Mouse (Mus musculus): ENCODE results near the gene Ckm. TPM values are rescaled to one million over a fixed set of nuclear protein-coding genes. Genes with fewer than 3 reads are reported as not detected.

Gene Ckm
- polyA plus RNA-seq, 1 experiment, result not detected

DNA sequence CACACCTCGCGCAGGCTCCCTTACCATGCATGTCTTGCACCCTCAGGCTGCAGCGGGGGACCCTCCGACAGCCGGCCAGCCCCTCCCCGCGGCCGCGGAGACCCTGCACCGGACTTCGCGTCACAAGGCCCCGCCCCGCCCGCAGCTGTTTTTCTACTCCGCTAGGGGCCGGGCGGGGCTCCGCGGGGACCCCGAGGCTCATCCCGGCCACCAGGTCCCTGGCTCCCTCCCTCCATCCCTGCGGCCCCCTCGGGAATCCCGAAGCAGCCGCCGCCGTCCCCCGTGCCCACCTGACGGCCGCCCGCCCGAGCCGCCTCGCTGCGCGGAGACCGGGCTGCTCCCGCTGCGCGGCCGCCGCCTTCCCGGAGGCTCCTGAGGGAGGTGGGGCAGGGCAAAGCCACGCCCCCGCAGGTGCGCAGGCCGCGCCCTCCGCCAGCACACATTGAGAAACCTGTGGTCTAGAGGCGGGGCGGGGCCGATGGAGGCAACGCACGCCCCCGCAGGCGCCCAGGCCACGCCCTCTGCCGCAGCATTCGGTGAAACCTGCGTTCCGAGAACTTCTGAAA is 762 bp upstream of the Ckm start, which contains the start of gene Klc3:
TSS of gene Klc3 (minus strand) at position 374 of the 566 bp plus-strand sequence.
- no peak for TF ChIP-seq CTCF (IDR thresholded peaks at IDR 0.05; ENCODE audit: insufficient read depth, low read depth, low read length)
- TF ChIP-seq POLR2A (IDR thresholded peaks at IDR 0.05; ENCODE audit: insufficient read depth, low read depth, low read length), result no peak
- Histone ChIP-seq H3K4me1 (ENCODE audit: control insufficient read depth, insufficient read depth, low read length) (peaks cover 12% of the 10 kb centered on the region), H3K27ac (ENCODE audit: insufficient read depth, low read depth, low read length) (no peak within 1 kb of the TSS), H3K4me3 (ENCODE audit: insufficient read depth, low read depth, low read length) (peak within 1 kb of the TSS; percentile 25)
- WGBS, result 2% methylated on average over 62 of the region's 62 CpGs

DNA sequence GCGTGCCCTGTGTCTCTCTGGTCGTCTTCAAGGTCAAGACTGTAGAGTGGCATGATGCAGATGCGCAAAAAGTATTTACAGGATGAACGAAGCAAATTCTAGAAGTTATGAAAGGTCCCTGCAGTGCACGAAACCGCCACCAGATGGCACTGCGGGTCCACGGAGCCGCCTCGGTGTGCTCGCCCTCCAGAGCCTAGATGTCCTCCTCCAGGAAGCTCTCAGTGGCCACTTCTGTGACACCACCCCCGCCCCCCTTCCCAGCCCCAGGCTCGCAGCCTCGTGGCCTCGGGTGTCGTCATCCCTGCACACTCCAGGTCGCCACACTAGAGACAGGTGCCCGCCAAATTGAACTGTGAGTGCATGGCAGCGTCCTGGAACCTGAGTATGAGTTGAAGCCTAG is 841 bp downstream of the Ckm start:
- TF ChIP-seq CTCF (IDR thresholded peaks at IDR 0.05; ENCODE audit: insufficient read depth, low read depth, low read length) (peak; percentile 83), POLR2A (IDR thresholded peaks at IDR 0.05; ENCODE audit: insufficient read depth, low read depth, low read length) (no peak)
- 2% methylated on average over 19 of the region's 19 CpGs for WGBS
- no peak overlapping the region for H3K27ac ChIP-seq (ENCODE audit: insufficient read depth, low read depth, low read length)
- H3K4me3 ChIP-seq (ENCODE audit: insufficient read depth, low read depth, low read length), result no peak overlapping the region
- H3K4me1 ChIP-seq (ENCODE audit: control insufficient read depth, insufficient read depth, low read length), result peaks cover 7% of the 10 kb centered on the region; the same call in 1 of the 2 replicates

DNA sequence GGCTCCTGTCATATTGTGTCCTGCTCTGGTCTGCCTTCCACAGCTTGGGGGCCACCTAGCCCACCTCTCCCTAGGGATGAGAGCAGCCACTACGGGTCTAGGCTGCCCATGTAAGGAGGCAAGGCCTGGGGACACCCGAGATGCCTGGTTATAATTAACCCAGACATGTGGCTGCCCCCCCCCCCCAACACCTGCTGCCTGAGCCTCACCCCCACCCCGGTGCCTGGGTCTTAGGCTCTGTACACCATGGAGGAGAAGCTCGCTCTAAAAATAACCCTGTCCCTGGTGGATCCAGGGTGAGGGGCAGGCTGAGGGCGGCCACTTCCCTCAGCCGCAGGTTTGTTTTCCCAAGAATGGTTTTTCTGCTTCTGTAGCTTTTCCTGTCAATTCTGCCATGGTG is 5.2 kb downstream of the Ckm start:
- H3K4me3 ChIP-seq (ENCODE audit: insufficient read depth, low read depth, low read length), result no peak overlapping the region
- no peak overlapping the region for H3K27ac ChIP-seq (ENCODE audit: insufficient read depth, low read depth, low read length)
- 61% methylated on average over 6 of the region's 6 CpGs for WGBS
- TF ChIP-seq POLR2A (IDR thresholded peaks at IDR 0.05; ENCODE audit: insufficient read depth, low read depth, low read length) (no peak), CTCF (IDR thresholded peaks at IDR 0.05; ENCODE audit: insufficient read depth, low read depth, low read length) (no peak)
- H3K4me1 ChIP-seq (ENCODE audit: control insufficient read depth, insufficient read depth, low read length), result no peaks in the 10 kb centered on the region

DNA sequence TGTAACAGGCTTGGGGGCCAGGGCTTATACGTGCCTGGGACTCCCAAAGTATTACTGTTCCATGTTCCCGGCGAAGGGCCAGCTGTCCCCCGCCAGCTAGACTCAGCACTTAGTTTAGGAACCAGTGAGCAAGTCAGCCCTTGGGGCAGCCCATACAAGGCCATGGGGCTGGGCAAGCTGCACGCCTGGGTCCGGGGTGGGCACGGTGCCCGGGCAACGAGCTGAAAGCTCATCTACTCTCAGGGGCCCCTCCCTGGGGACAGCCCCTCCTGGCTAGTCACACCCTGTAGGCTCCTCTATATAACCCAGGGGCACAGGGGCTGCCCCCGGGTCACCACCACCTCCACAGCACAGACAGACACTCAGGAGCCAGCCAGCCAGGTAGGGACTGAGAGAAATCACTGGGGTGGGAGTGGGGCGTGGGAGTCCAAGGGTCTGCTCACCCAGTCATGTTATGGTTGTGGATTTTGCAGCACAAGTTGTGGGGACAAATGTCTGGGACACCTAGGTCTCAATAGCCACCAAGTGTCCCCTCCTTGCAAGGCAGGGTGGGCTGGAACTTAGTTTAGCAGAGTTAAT is 6.3 kb downstream of the Ckm start:
- Histone ChIP-seq H3K4me1 (ENCODE audit: control insufficient read depth, insufficient read depth, low read length) (no peaks in the 10 kb centered on the region), H3K27ac (ENCODE audit: insufficient read depth, low read depth, low read length) (no peak overlapping the region), H3K4me3 (ENCODE audit: insufficient read depth, low read depth, low read length) (no peak overlapping the region)
- TF ChIP-seq CTCF (IDR thresholded peaks at IDR 0.05; ENCODE audit: insufficient read depth, low read depth, low read length) (no peak), POLR2A (IDR thresholded peaks at IDR 0.05; ENCODE audit: insufficient read depth, low read depth, low read length) (no peak)
- 70% methylated on average over 11 of the region's 11 CpGs for WGBS

DNA sequence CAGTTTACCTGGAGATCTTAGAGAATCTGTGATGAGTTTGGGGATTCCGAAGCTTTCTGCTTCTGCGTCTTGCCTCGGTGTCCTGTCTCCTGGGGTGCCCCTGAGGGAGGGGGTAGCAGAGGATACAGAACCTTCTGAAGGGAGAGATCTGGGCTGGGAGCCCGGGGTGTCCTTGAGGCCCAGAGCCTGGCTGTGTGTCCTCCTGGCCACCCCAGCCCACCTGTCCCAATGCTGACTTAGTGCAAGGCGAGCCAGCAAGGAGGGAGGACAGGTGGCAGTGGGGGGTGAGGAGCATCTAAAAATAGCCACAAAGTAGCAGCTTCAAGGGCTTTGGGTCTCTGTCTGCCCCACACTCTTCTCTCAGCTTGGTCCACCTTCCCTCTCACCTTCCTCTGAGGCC is 7.2 kb downstream of the Ckm start:
- 89% methylated on average over 5 of the region's 5 CpGs for WGBS
- H3K4me3 ChIP-seq (ENCODE audit: insufficient read depth, low read depth, low read length), result no peak overlapping the region
- no peak overlapping the region for H3K27ac ChIP-seq (ENCODE audit: insufficient read depth, low read depth, low read length)
- TF ChIP-seq CTCF (IDR thresholded peaks at IDR 0.05; ENCODE audit: insufficient read depth, low read depth, low read length), result no peak
- TF ChIP-seq POLR2A (IDR thresholded peaks at IDR 0.05; ENCODE audit: insufficient read depth, low read depth, low read length), result no peak
- no peaks in the 10 kb centered on the region for H3K4me1 ChIP-seq (ENCODE audit: control insufficient read depth, insufficient read depth, low read length)

DNA sequence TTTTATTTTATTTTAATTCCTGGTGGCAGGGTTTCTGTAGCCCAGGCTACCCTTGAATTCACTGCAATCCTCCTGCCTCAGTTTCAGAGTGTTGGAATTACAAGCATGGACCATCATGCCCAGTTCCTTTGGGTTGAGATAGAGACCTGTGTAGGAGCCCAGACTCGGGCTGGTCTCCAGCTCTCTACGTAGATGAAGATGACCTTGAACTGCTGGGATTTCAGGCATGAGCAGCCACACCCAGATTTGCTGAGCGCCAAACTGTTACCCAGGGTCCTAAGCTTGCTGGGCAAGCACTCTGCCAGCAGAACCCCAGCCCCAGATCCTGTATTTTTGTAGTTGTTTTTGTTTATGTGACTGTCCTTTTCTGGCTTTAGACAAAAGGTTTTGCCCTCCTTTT is 8.9 kb downstream of the Ckm start:
- no peak overlapping the region for H3K4me3 ChIP-seq (ENCODE audit: insufficient read depth, low read depth, low read length)
- H3K4me1 ChIP-seq (ENCODE audit: control insufficient read depth, insufficient read depth, low read length), result no peaks in the 10 kb centered on the region
- 87% methylated on average over 3 of the region's 3 CpGs for WGBS
- no peak overlapping the region for H3K27ac ChIP-seq (ENCODE audit: insufficient read depth, low read depth, low read length)
- TF ChIP-seq POLR2A (IDR thresholded peaks at IDR 0.05; ENCODE audit: insufficient read depth, low read depth, low read length) (no peak), CTCF (IDR thresholded peaks at IDR 0.05; ENCODE audit: insufficient read depth, low read depth, low read length) (no peak)

DNA sequence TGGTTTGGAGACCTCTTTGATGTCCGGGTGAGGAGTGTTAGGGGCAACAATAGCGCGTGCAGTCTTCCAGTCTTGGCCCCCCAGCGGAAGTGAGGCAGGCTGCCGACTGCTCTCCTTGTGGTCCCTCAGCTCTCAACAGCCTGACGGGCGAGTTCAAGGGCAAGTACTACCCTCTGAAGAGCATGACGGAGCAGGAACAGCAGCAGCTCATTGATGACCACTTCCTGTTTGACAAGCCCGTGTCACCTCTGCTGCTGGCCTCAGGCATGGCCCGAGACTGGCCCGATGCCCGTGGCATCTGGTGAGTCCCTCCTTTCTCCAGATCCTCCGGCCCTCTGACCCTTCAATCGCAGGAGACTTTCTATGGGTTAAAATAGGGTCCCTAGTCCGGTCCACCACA is 12.0 kb downstream of the Ckm start:
- H3K27ac ChIP-seq (ENCODE audit: insufficient read depth, low read depth, low read length), result no peak overlapping the region
- WGBS, result 80% methylated on average over 15 of the region's 15 CpGs
- peaks cover 6% of the 10 kb centered on the region for H3K4me1 ChIP-seq (ENCODE audit: control insufficient read depth, insufficient read depth, low read length)
- H3K4me3 ChIP-seq (ENCODE audit: insufficient read depth, low read depth, low read length), result no peak overlapping the region
- TF ChIP-seq POLR2A (IDR thresholded peaks at IDR 0.05; ENCODE audit: insufficient read depth, low read depth, low read length), result no peak
- no peak for TF ChIP-seq CTCF (IDR thresholded peaks at IDR 0.05; ENCODE audit: insufficient read depth, low read depth, low read length)

DNA sequence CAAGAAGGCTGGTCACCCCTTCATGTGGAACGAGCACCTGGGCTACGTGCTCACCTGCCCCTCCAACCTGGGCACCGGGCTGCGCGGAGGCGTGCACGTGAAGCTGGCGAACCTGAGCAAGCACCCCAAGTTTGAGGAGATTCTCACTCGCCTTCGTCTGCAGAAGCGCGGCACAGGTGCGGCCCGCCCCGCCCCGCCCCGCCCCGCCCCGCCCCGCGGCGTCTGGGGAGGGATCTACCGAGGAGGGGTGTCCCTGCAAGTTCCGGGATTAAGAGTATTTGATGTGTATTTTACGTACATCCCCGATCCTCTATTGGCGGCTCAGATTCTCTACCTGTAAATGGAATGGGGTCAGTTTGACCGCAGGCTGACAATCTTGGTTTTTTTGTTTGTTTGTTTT is 15.5 kb downstream of the Ckm start:
- H3K4me1 ChIP-seq (ENCODE audit: control insufficient read depth, insufficient read depth, low read length), result peaks cover 6% of the 10 kb centered on the region
- H3K4me3 ChIP-seq (ENCODE audit: insufficient read depth, low read depth, low read length), result no peak overlapping the region
- TF ChIP-seq POLR2A (IDR thresholded peaks at IDR 0.05; ENCODE audit: insufficient read depth, low read depth, low read length) (no peak), CTCF (IDR thresholded peaks at IDR 0.05; ENCODE audit: insufficient read depth, low read depth, low read length) (no peak)
- no peak overlapping the region for H3K27ac ChIP-seq (ENCODE audit: insufficient read depth, low read depth, low read length)
- WGBS, result 7% methylated on average over 28 of the region's 28 CpGs

DNA sequence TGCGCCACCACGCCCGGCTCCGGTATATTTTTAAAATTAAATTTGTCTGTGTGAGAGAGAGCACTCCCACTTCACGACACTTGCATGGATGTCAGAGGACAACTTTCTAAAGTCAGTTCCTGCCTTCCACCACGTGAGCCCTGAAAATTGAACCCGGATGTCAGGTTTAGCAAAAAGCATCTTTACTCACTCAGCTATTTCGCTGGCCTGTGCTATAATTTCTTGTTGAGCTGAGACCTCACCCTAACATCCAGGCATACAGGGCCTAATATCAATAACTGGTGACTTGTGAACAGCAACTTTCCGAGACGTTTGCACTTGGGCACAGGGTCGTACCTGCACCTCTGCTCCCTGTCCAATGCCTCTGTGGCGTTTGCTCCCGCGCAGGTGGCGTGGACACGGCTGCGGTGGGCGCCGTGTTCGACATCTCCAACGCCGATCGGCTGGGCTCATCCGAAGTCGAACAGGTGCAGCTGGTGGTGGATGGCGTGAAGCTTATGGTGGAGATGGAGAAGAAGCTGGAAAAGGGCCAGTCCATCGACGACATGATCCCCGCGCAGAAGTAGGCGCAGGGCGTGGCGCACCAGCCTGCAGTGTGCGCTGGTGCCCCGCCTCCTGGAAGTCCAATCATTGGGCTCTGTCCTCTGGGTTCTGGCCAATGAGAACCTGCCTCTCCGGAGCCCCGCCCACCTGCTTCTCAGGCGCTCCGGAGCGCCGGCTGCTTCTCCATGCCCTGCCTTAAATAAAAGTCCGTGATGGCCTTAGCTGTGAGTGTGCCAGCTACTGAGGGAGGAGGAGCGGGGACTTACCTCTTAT is 16.5 kb downstream of the Ckm start:
- Histone ChIP-seq H3K4me3 (ENCODE audit: insufficient read depth, low read depth, low read length) (peak overlapping the region; percentile 28), H3K27ac (ENCODE audit: insufficient read depth, low read depth, low read length) (no peak overlapping the region), H3K4me1 (ENCODE audit: control insufficient read depth, insufficient read depth, low read length) (peaks cover 6% of the 10 kb centered on the region)
- TF ChIP-seq CTCF (IDR thresholded peaks at IDR 0.05; ENCODE audit: insufficient read depth, low read depth, low read length), result no peak
- no peak for TF ChIP-seq POLR2A (IDR thresholded peaks at IDR 0.05; ENCODE audit: insufficient read depth, low read depth, low read length)
- 10% methylated on average over 43 of the region's 43 CpGs for WGBS

Data from olfactory bulb, adult 2 months (tissue).